Mouse (Mus musculus) embryonic facial prominence, embryonic 10.5 days (tissue): ENCODE results near the gene 2410002F23Rik. TPM values are rescaled to one million over a fixed set of nuclear protein-coding genes. Genes with fewer than 3 reads are reported as not detected.

Source experiments
- DNase-seq: peaks from one replicate; pipeline ENCODE4 v3.0.0-alpha.2; 2017; ENCODE audit warnings: low spot score
- H3K27ac ChIP-seq: fragments of 300-500 bp; sonication (generic); replicated peaks from 2 replicates; pipeline ENCODE4 v1.5.1; 2016; ENCODE audit warnings: mild to moderate bottlenecking
- H3K27me3 ChIP-seq: fragments of 300-500 bp; sonication (generic); replicated peaks from 2 replicates; pipeline ENCODE4 v1.6.1; 2016; ENCODE audit warnings: low read depth, mild to moderate bottlenecking; ENCODE audit not compliant: poor library complexity, severe bottlenecking
- H3K36me3 ChIP-seq: fragments of 300-500 bp; sonication (generic); replicated peaks from 2 replicates; pipeline ENCODE4 v1.6.1; 2016; ENCODE audit warnings: mild to moderate bottlenecking, moderate library complexity
- H3K4me1 ChIP-seq: fragments of 300-500 bp; sonication (generic); 2 replicates; pipeline ENCODE4 v1.6.1; 2016
- H3K4me3 ChIP-seq: fragments of 300-500 bp; sonication (generic); 2 replicates; pipeline ENCODE4 v1.5.1; 2016; ENCODE audit warnings: mild to moderate bottlenecking, moderate library complexity
- H3K9me3 ChIP-seq: fragments of 300-500 bp; sonication (generic); 2 replicates; pipeline ENCODE4 v1.6.1; 2016; ENCODE audit warnings: mild to moderate bottlenecking
- WGBS: fragments of 180-500 bp; shearing (Covaris S2); methylation state at CpG from one replicate; pipeline ENCODE4 v1.1.7; 2016; 5-methylcytosine and 5-hydroxymethylcytosine counted together
- polyA plus RNA-seq: library from polyadenylated mRNA; unstranded; fragments of >200 nt; fragmentation: Nextera tagmentation; extraction: Ambion mirVana; gene quantifications from 2 replicates; pipeline ENCODE4 v1.2.1, GENCODE M21; 2016

Gene 2410002F23Rik
- polyA plus RNA-seq, 1 experiment from 2014 or later: 214 TPM

DNA sequence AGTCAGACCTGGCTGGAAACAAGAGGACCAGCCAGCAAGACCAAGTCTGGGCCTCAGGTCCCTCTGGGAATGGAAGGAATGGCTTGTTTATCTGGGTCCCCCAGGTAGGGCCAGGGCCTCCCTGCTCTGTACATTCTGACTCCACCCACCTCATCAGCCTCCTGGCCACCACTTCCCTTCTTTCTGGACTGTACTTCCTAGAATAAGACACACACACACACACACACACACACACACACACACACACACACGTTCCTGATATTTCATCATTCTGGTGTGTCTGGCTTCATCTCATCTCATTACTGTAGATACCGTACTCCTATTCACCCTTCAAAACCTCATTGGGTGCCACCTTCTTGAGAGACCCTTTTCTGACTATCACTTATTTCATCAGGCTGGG is 22.9 kb downstream of the 2410002F23Rik start:
- no peak for DNase-seq
- 91% methylated on average over 2 of the region's 2 CpGs for WGBS
- Histone ChIP-seq H3K36me3 (no peaks in the 10 kb centered on the region), H3K4me1 (no peaks in the 10 kb centered on the region), H3K27me3 (peaks cover 43% of the 10 kb centered on the region), H3K9me3 (no peaks in the 10 kb centered on the region), H3K4me3 (no peak overlapping the region), H3K27ac (no peak overlapping the region)

- H3K27me3 ChIP-seq: peaks cover 55% of the 10 kb centered on the region
- no peaks in the 10 kb centered on the region for H3K9me3 ChIP-seq
- DNase-seq: no peak
- no peaks in the 10 kb centered on the region for H3K4me1 ChIP-seq
- H3K4me3 ChIP-seq: no peak overlapping the region
- H3K27ac ChIP-seq: no peak overlapping the region
- 78% methylated on average over 2 of the region's 2 CpGs for WGBS
- H3K36me3 ChIP-seq: no peaks in the 10 kb centered on the region
These were observed 24.8 kb downstream of the 2410002F23Rik start for GRCm38 (mm10) chr7:44271309-44271708.

DNA sequence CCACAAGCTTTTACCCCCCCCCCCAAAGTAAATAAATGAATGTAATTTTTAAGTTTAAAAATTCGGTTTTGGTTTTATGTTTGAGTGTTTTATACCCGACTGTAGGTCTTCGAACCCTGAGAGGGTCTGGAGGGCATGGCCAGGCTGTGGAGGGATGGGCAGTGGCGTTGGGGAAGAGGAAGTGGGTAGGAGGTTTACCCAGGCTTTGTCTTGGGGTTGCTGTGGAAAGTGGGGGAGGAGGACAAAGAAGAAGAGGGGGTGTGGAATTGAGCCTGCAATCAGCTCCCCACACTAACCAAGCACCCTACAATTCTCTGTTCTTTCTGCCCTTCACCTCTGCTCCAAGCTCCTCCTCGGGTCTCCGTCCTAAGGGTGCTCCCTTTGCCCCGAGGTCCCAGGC is 26.0 kb downstream of the 2410002F23Rik start:
- Histone ChIP-seq H3K9me3 (no peaks in the 10 kb centered on the region), H3K4me1 (no peaks in the 10 kb centered on the region), H3K27me3 (peaks cover 51% of the 10 kb centered on the region), H3K27ac (no peak overlapping the region), H3K36me3 (no peaks in the 10 kb centered on the region), H3K4me3 (no peak overlapping the region)
- 90% methylated on average over 7 of the region's 7 CpGs for WGBS
- no peak for DNase-seq

DNA sequence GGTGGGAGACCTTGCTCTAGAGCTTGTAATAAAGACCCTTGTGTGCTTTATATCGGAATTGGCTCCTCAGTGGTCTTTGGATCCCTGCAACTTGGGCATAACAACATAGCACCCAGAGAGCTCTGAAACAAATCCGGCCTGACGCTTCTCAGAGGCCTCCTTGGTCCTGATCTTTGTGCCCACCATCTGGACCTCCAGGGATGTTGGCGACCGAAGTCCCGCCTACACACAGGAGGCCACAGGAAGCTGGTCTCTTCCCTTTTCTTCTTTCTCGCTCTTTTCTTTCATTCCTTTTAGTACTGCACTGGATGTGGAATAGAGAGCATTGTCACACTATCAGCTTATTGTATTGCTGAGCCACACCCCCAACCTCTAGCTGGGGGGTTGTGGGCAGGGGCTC is 26.9 kb downstream of the 2410002F23Rik start:
- DNase-seq: no peak
- Histone ChIP-seq H3K27me3 (peaks cover 42% of the 10 kb centered on the region), H3K4me3 (no peak overlapping the region), H3K36me3 (no peaks in the 10 kb centered on the region), H3K27ac (no peak overlapping the region), H3K9me3 (no peaks in the 10 kb centered on the region), H3K4me1 (no peaks in the 10 kb centered on the region)
- 66% methylated on average over 7 of the region's 7 CpGs for WGBS

GRCm38 (mm10) chr7:44274096-44274495 is 27.6 kb downstream of the 2410002F23Rik start:
- no peak for DNase-seq
- H3K27me3 ChIP-seq: peaks cover 40% of the 10 kb centered on the region
- WGBS: 37% methylated on average over 11 of the region's 11 CpGs

GRCm38 (mm10) chr7:44275546-44275945 is 29.0 kb downstream of the 2410002F23Rik start:
- DNase-seq: no peak
- no peak overlapping the region for H3K4me3 ChIP-seq
- no peaks in the 10 kb centered on the region for H3K36me3 ChIP-seq
- 76% methylated on average over 3 of the region's 3 CpGs for WGBS
- no peaks in the 10 kb centered on the region for H3K4me1 ChIP-seq
- peaks cover 40% of the 10 kb centered on the region for H3K27me3 ChIP-seq
- no peak overlapping the region for H3K27ac ChIP-seq
- no peaks in the 10 kb centered on the region for H3K9me3 ChIP-seq

More at GRCm38 (mm10) chr7:44274096-44274495, 27.6 kb downstream of the 2410002F23Rik start:
- H3K9me3 ChIP-seq: no peaks in the 10 kb centered on the region
- no peaks in the 10 kb centered on the region for H3K36me3 ChIP-seq
- no peak overlapping the region for H3K4me3 ChIP-seq
- H3K4me1 ChIP-seq: no peaks in the 10 kb centered on the region
- no peak overlapping the region for H3K27ac ChIP-seq

- Histone ChIP-seq H3K9me3 (no peaks in the 10 kb centered on the region), H3K4me1 (no peaks in the 10 kb centered on the region), H3K27me3 (peaks cover 40% of the 10 kb centered on the region), H3K36me3 (no peaks in the 10 kb centered on the region), H3K4me3 (no peak overlapping the region), H3K27ac (no peak overlapping the region)
- 78% methylated on average over 10 of the region's 10 CpGs for WGBS
- no peak for DNase-seq
These were observed 30.1 kb downstream of the 2410002F23Rik start for GRCm38 (mm10) chr7:44276461-44277249.

DNA sequence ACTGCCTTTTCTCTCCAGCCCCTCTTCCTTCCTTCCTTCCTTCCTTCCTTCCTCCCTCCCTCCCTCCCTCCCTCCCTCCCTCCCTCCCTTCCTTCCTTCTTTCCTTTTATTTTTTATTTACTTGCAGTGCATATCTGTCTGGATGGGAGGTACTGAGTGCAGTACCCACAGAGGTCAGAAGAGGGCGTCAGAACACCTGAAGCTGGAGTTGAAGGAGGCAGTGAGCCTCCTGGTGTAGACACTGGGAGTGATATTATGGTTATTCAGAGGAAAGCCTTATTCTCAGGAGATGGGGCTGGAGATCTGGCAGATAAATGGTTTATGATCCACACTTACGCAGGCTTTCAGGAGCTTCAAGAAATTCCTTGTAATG is 30.7 kb downstream of the 2410002F23Rik start:
- H3K27ac ChIP-seq: no peak overlapping the region
- peaks cover 38% of the 10 kb centered on the region for H3K27me3 ChIP-seq
- peak; percentile 51 for DNase-seq
- 47% methylated on average over 2 of the region's 2 CpGs for WGBS
- no peaks in the 10 kb centered on the region for H3K36me3 ChIP-seq
- no peak overlapping the region for H3K4me3 ChIP-seq
- no peaks in the 10 kb centered on the region for H3K4me1 ChIP-seq
- no peaks in the 10 kb centered on the region for H3K9me3 ChIP-seq

DNA sequence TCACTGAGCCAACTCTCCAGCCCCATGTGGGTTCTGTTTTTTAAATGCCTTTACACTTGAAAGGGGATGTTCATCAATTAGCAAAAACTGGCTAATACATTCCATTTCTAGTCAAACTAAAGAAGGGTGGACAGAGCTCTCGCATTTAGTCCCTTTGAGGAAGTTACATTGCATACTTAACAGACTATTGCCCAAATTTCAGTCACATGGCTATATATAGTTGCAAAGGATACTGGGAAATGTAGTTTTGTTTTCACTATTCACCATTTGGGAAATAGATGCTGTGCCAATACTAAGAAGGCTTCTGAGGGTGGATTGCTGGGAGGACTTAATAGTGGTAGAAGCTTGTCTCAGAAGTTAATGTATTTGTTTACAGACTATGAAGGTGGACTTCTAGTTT is 34.4 kb downstream of the 2410002F23Rik start:
- 0 out of 2 replicates have a peak, but pooled peaks cover 4% of the 10 kb centered on the region for H3K27me3 ChIP-seq
- WGBS: 73% methylated on average over 1 of the region's 1 CpGs
- no peak overlapping the region for H3K27ac ChIP-seq
- no peaks in the 10 kb centered on the region for H3K4me1 ChIP-seq
- H3K4me3 ChIP-seq: no peak overlapping the region
- no peaks in the 10 kb centered on the region for H3K9me3 ChIP-seq
- no peak for DNase-seq
- H3K36me3 ChIP-seq: no peaks in the 10 kb centered on the region

DNA sequence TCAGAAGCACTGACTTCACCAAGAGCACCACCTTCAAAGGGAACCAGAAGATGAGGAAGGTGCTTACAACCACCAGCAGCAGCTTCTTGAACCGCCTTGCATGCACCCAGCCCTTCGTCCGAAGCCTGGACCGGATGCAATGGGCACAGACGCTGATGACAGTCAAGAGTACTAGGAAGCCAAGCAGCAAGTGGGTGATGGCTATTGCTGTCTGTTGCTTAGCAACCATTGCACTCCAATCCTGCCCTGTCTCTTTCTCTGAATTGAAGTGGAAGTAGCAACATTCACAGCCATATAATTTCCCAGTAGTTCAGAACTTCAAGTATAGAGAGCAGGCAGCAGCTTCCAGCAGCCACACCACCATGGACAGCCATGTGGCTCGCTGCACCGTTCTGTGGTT is 35.1 kb downstream of the 2410002F23Rik start:
- 0 out of 2 replicates have a peak, but pooled peaks cover under 1% of the 10 kb centered on the region for H3K9me3 ChIP-seq
- H3K27me3 ChIP-seq: no peaks in the 10 kb centered on the region
- no peaks in the 10 kb centered on the region for H3K36me3 ChIP-seq
- DNase-seq: no peak
- no peaks in the 10 kb centered on the region for H3K4me1 ChIP-seq
- WGBS: 84% methylated on average over 7 of the region's 7 CpGs
- no peak overlapping the region for H3K27ac ChIP-seq
- H3K4me3 ChIP-seq: no peak overlapping the region

DNA sequence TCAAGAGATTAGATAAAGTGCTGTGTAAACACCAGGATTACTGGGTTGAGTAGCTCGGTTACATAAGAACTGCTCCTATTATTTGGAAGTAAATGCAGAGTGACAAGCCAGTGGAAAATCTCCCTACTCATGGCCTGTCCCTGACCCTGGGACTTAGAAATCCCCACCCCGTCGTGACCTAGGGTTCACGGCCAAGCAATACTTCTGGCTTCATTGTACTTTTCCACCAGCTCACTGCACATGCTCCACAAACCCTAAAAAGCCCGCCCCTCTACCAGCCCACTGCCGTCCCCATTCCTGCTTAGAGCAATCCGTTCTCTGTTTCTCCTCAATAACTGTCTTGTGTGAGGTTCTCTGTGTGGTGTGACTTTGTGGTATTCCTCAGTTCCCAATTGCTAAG is 41.2 kb downstream of the 2410002F23Rik start:
- no peak overlapping the region for H3K27ac ChIP-seq
- no peak overlapping the region for H3K4me3 ChIP-seq
- H3K9me3 ChIP-seq: peaks cover 5% of the 10 kb centered on the region; the same call in 1 of the 2 replicates
- no peaks in the 10 kb centered on the region for H3K4me1 ChIP-seq
- WGBS: 71% methylated on average over 7 of the region's 7 CpGs
- no peaks in the 10 kb centered on the region for H3K36me3 ChIP-seq
- DNase-seq: no peak
- H3K27me3 ChIP-seq: no peaks in the 10 kb centered on the region

DNA sequence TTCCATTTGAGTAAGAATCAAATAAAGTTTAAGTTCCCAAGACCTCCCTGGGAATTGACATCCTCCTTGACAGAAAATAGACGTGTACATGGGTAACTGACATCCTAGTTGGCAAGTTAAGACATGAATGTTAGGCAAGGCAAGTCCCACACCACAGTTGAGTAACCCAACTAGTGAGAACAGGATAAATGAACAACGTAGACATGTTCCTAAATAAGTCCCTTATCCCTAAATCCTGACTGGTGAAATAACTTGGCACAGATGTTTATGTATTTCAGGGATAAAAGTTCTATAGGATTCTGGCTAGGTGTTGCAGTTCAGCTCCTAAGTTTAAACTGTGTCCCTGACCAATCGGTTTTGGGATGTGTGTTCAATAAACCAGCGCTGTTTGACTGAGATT is 44.5 kb downstream of the 2410002F23Rik start:
- Histone ChIP-seq H3K27me3 (no peaks in the 10 kb centered on the region), H3K9me3 (peaks cover 5% of the 10 kb centered on the region; the same call in 1 of the 2 replicates), H3K36me3 (no peaks in the 10 kb centered on the region), H3K4me1 (no peaks in the 10 kb centered on the region), H3K4me3 (no peak overlapping the region), H3K27ac (no peak overlapping the region)
- WGBS: 79% methylated on average over 4 of the region's 4 CpGs
- DNase-seq: no peak

GRCm38 (mm10) chr7:44291418-44291817 is 44.9 kb downstream of the 2410002F23Rik start:
- no peak for DNase-seq
- H3K9me3 ChIP-seq: peaks cover 5% of the 10 kb centered on the region; the same call in 1 of the 2 replicates
- no peaks in the 10 kb centered on the region for H3K4me1 ChIP-seq

More at GRCm38 (mm10) chr7:44291418-44291817, 44.9 kb downstream of the 2410002F23Rik start:
- no peak overlapping the region for H3K4me3 ChIP-seq
- H3K27me3 ChIP-seq: no peaks in the 10 kb centered on the region
- H3K27ac ChIP-seq: no peak overlapping the region
- WGBS: 49% methylated on average over 4 of the region's 4 CpGs
- H3K36me3 ChIP-seq: no peaks in the 10 kb centered on the region
